Mouse (Mus musculus) small intestine, adult 2 months (tissue): ENCODE results near the gene Ctse. TPM values are rescaled to one million over a fixed set of nuclear protein-coding genes. Genes with fewer than 3 reads are reported as not detected.
A peak's percentile ranks its signal among the peaks of the same experiment; 100 is the strongest.

Experiments used
- H3K27ac ChIP-seq: fragments of 200-500 bp; 2 replicates; pipeline ENCODE4 v1.5.1; 2012; ENCODE audit warnings: low read depth, low read length, control low read depth, inconsistent platforms; ENCODE audit not compliant: insufficient read depth
- H3K27me3 ChIP-seq: fragments of 200-500 bp; 2 replicates; pipeline ENCODE4 v1.6.1; 2012; ENCODE audit warnings: mild to moderate bottlenecking, moderate library complexity, low read length, inconsistent platforms; ENCODE audit not compliant: control insufficient read depth, insufficient read depth
- H3K36me3 ChIP-seq: fragments of 200-500 bp; 2 replicates; pipeline ENCODE4 v1.6.1; 2012; ENCODE audit warnings: mild to moderate bottlenecking, low read length, control low read depth, inconsistent platforms; ENCODE audit not compliant: control insufficient read depth, insufficient read depth
- H3K4me1 ChIP-seq: fragments of 200-500 bp; 2 replicates; pipeline ENCODE4 v1.6.1; 2012; ENCODE audit warnings: low read length, inconsistent platforms, mixed read lengths; ENCODE audit not compliant: control insufficient read depth, insufficient read depth, insufficient read length
- H3K4me3 ChIP-seq: fragments of 200-500 bp; 2 replicates; pipeline ENCODE4 v1.5.1; 2012; ENCODE audit warnings: low read depth, mild to moderate bottlenecking, control low read depth, inconsistent platforms, low read length, moderate library complexity
- CTCF ChIP-seq: fragments of 200-500 bp; IDR thresholded peaks from 2 replicates; pipeline ENCODE4 v1.5.1; 2012; ENCODE audit warnings: low read depth, mild to moderate bottlenecking, control low read depth, inconsistent platforms, low read length, moderate library complexity, mixed read lengths; ENCODE audit not compliant: insufficient replicate concordance, insufficient read length; ENCODE audit errors: extremely low read depth
- POLR2A ChIP-seq: fragments of 200-500 bp; IDR thresholded peaks from 2 replicates; pipeline ENCODE4 v1.6.1; 2012; ENCODE audit warnings: low read depth, mild to moderate bottlenecking, control low read depth, inconsistent platforms, low read length, moderate library complexity
- WGBS: fragments of 180-500 bp; shearing (Covaris S2); methylation state at CpG from one replicate; pipeline ENCODE4 v1.1.7; 2018; 5-methylcytosine and 5-hydroxymethylcytosine counted together
- polyA plus RNA-seq: library from polyadenylated mRNA; depleted of rRNA; stranded (reverse); fragments of >200 nt; gene quantifications from 2 replicates; pipeline ENCODE4 v1.2.3, GENCODE M21; 2012

Gene Ctse
- polyA plus RNA-seq, 1 experiment: 4.2 TPM

DNA sequence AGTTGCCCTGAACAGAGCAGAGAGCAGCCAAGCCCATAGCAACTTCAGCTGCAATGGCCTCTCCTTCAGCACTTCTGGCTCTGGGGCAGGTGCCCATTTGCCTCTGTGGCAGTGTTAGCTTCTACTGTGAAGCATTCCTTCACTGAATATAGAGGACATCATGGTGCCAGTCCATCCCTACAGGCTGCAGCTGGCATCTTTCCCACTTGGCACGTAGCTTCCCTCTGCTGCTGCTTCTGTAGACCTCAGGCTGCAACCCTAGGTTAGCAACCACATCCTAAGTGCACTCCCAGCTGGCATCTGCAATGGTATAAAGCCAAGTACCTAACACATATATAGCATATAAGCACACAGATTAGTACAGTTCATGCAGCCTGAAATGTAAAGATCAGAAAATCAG lies 27.8 kb downstream of the Ctse start:
- Histone ChIP-seq H3K27ac (no peak overlapping the region), H3K36me3 (no peaks in the 10 kb centered on the region), H3K4me3 (no peak overlapping the region), H3K27me3 (no peaks in the 10 kb centered on the region), H3K4me1 (no peaks in the 10 kb centered on the region)
- TF ChIP-seq CTCF: no peak
- TF ChIP-seq POLR2A: no peak
- 61% methylated on average over 1 of the region's 1 CpGs for WGBS

DNA sequence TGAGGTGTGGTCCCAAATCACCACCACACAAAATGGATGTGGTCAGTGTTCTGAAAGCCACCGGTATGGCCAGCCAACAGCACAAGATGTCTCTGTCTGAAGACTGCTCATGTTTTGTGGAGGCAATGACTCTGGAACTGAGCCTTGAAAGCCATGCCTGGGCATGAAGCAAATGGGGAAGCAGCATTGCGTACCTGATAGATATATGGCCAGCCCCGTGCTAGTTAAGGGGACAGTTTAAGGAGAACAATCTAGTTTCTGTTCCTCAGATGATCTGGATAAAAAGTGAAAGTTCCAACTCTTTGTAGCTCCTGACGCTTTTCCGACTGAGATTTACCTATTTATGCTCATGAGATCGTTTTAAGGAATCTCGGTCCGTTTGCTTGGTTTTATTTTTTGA lies 33.0 kb downstream of the Ctse start:
- H3K4me3 ChIP-seq: no peak overlapping the region
- no peaks in the 10 kb centered on the region for H3K36me3 ChIP-seq
- no peaks in the 10 kb centered on the region for H3K27me3 ChIP-seq
- no peaks in the 10 kb centered on the region for H3K4me1 ChIP-seq
- WGBS: 81% methylated on average over 8 of the region's 8 CpGs
- H3K27ac ChIP-seq: no peak overlapping the region
- TF ChIP-seq CTCF (no peak), POLR2A (no peak)

DNA sequence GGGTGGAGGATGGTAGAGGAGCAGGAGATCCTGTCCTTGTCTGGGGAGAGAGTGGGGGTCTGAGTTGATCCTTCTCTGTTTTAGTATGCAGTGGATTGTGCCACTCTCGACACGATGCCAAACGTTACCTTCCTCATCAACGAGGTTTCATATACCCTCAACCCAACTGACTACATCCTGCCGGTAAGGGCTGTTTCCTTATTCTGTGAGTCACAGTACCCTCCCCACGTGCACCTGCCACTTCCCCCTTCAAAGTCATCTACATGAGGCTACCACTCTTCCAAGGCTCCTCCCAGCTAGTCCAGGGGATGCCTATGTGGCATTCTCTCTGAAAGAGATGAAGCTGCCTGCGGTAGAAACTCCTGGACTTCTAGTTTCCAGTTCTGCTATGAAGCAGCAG lies 34.3 kb downstream of the Ctse start:
- Histone ChIP-seq H3K4me3 (no peak overlapping the region), H3K4me1 (no peaks in the 10 kb centered on the region), H3K27me3 (no peaks in the 10 kb centered on the region), H3K27ac (no peak overlapping the region), H3K36me3 (no peaks in the 10 kb centered on the region)
- no peak for TF ChIP-seq CTCF
- WGBS: 67% methylated on average over 7 of the region's 7 CpGs

DNA sequence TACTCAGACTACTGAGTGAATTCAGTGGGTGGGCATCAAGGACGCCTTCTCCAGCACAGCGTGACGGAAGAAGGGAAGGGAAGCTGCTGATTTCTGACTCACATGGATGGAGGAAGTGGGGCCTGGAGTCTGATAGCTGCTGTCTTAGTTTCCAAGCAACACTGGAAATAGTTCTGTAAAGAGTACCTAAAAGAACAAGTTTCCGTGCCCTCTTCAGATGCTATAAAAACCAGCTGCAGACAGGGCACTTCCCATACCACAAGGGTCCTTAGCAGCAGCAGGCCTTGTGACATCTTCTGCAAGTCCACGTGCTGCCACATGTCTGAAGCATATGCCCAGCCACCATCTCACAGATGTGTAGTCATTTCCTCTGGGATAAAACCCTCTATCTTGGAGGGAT lies 41.5 kb downstream of the Ctse start:
- Histone ChIP-seq H3K4me1 (no peaks in the 10 kb centered on the region), H3K4me3 (no peak overlapping the region), H3K27ac (no peak overlapping the region), H3K36me3 (no peaks in the 10 kb centered on the region), H3K27me3 (no peaks in the 10 kb centered on the region)
- 77% methylated on average over 5 of the region's 5 CpGs for WGBS
- TF ChIP-seq POLR2A (no peak), CTCF (no peak)

DNA sequence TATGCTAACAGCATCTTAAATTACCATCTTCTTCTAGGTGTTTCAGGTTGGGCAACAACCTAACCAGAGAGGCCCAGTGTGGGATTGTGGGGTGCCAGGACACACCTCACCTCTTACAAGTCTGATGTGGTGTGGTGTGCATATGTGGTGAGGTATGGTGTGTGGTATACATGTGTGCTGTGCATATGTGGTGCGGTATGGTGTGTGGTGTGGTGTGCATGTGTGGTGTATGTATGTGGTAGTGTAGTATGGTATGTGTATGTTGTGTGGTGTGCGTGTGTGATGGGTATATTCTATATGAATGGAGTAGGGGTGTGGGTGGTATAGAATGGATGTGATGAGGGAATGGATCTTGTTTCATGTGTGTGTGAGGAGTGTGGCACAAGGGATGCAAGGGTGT lies 49.6 kb downstream of the Ctse start:
- TF ChIP-seq POLR2A (no peak), CTCF (no peak)
- WGBS: 92% methylated on average over 2 of the region's 2 CpGs

DNA sequence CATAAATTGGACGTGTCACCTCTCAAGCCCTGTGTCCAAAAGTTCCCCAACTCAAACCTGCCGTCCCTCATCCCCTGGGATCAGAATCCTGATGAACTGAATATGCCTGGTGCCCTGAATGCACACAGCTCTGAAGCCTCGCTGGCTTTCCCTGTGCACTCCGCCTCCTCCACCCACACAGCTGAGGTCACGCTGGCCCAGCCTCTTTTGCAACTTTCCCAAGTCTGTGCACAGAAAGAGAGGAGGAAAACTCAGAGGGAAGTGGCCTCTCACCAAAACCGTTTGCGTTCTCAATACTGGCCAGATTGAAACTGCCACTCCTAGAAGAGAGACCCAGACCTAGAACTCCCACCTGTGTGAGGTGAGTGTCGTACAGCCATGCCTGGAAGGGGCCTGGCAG lies 50.4 kb downstream of the Ctse start, which contains the start of gene Rab7b:
Rab7b (plus strand) TSS at position 221 of the 400 bp plus-strand sequence.
- WGBS: 40% methylated on average over 8 of the region's 8 CpGs
- TF ChIP-seq CTCF (no peak), POLR2A (no peak)

More for the DNA sequence above, 49.6 kb downstream of the Ctse start:
- Histone ChIP-seq H3K4me1 (0 out of 2 replicates have a peak, but pooled peaks cover 3% of the 10 kb centered on the region), H3K27ac (no peak overlapping the region), H3K27me3 (no peaks in the 10 kb centered on the region), H3K4me3 (no peak overlapping the region), H3K36me3 (no peaks in the 10 kb centered on the region)

DNA sequence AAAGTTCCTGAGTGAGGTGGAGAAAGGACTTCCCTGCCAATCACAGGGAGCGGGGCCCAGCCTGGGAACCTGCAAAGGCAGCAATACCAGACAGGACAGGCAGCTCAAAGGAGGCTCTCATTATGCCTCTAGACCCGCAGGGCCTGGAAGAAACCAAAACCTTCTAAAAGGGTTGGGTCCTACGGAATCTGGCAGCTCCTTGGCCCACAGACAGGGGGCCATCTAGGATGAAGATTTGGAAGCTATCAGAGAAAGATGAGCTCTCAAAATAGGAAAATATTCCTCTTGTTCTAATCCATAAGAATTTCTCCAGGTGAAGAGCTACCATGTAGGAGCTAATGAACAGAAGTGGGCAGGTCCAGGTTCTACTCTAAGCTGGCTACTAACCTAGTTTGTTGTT lies 50.9 kb downstream of the Ctse start:
- peak overlapping the region; percentile 58 for H3K4me3 ChIP-seq
- WGBS: 76% methylated on average over 3 of the region's 3 CpGs
- TF ChIP-seq POLR2A: no peak
- no peak for TF ChIP-seq CTCF

More for the DNA sequence above, 50.4 kb downstream of the Ctse start, which contains the start of gene Rab7b:
- peak within 1 kb of the TSS; percentile 63 for H3K27ac ChIP-seq
- H3K4me3 ChIP-seq: peak within 1 kb of the TSS; percentile 58
- no peaks in the 10 kb centered on the region for H3K27me3 ChIP-seq
- 0 out of 2 replicates have a peak, but pooled peaks cover 3% of the 10 kb centered on the region for H3K4me1 ChIP-seq
- H3K36me3 ChIP-seq: no peaks in the 10 kb centered on the region

More for the DNA sequence above, 50.9 kb downstream of the Ctse start:
- H3K27me3 ChIP-seq: no peaks in the 10 kb centered on the region
- H3K4me1 ChIP-seq: 0 out of 2 replicates have a peak, but pooled peaks cover 3% of the 10 kb centered on the region
- no peaks in the 10 kb centered on the region for H3K36me3 ChIP-seq
- peak overlapping the region; percentile 63 for H3K27ac ChIP-seq
